Mouse (Mus musculus) right cerebral cortex, adult 18-20 months (tissue): ENCODE measurements at regions not wholly inside any gene's neighbourhood (a gene's known extent, or its start where the extent isn't known, plus 50 kb on each side); places are given as distances from the start of the nearest gene placed in this dataset.

ENCODE experiments used
- DNase-seq: peaks from one replicate; pipeline ENCODE4 v3.0.0; 2022; ENCODE audit warnings: mixed read lengths

GRCm38 (mm10) chr4:134990651-134991050, 60.0 kb downstream of the Syf2 start:
- DNase-seq: no peak

GRCm38 (mm10) chr4:134993526-134994122, 62.9 kb downstream of the Syf2 start:
- no peak for DNase-seq

GRCm38 (mm10) chr4:134994205-134994604, 63.5 kb downstream of the Syf2 start:
- peak; percentile 22 for DNase-seq

- no peak for DNase-seq
Measured at GRCm38 (mm10) chr4:134994648-134995047, 64.0 kb downstream of the Syf2 start.

GRCm38 (mm10) chr4:134995052-134995451, 64.4 kb downstream of the Syf2 start:
- DNase-seq: peak; percentile 18

- no peak for DNase-seq
Measured at GRCm38 (mm10) chr4:134996121-134996520, 65.4 kb downstream of the Syf2 start.

- no peak for DNase-seq
Measured at GRCm38 (mm10) chr4:134997461-134998434, 67.0 kb downstream of the Syf2 start.

- peak; percentile 32 for DNase-seq
Measured at GRCm38 (mm10) chr4:134998928-134999658, 68.4 kb downstream of the Syf2 start.

- peak; percentile 56 for DNase-seq
Measured at GRCm38 (mm10) chr4:135002091-135002925, 71.6 kb downstream of the Syf2 start.

- DNase-seq: no peak
Measured at GRCm38 (mm10) chr4:135011365-135011764, 80.7 kb downstream of the Syf2 start.

- no peak for DNase-seq
Measured at GRCm38 (mm10) chr4:135012945-135013344, 82.2 kb downstream of the Syf2 start.

- no peak for DNase-seq
Measured at GRCm38 (mm10) chr4:135013932-135014331, 83.2 kb downstream of the Syf2 start.

GRCm38 (mm10) chr4:135018018-135018417, 87.3 kb downstream of the Syf2 start:
- DNase-seq: no peak

GRCm38 (mm10) chr4:135019120-135019519, 88.4 kb downstream of the Syf2 start:
- peak; percentile 36 for DNase-seq

- DNase-seq: no peak
Measured at GRCm38 (mm10) chr4:135020262-135020991, 89.7 kb downstream of the Syf2 start.

GRCm38 (mm10) chr4:135023200-135023599, 92.5 kb downstream of the Syf2 start:
- no peak for DNase-seq

GRCm38 (mm10) chr4:135025802-135026201, 94.7 kb upstream of the Runx3 start:
- no peak for DNase-seq

GRCm38 (mm10) chr4:135027136-135027535, 93.3 kb upstream of the Runx3 start:
- no peak for DNase-seq

- no peak for DNase-seq
Measured at GRCm38 (mm10) chr4:135029723-135030122, 90.7 kb upstream of the Runx3 start.

GRCm38 (mm10) chr4:135032461-135032860, 88.0 kb upstream of the Runx3 start:
- peak; percentile 56 for DNase-seq

- DNase-seq: no peak
Measured at GRCm38 (mm10) chr4:135033302-135033701, 87.2 kb upstream of the Runx3 start.

- no peak for DNase-seq
Measured at GRCm38 (mm10) chr4:135034406-135034805, 86.0 kb upstream of the Runx3 start.
